Mouse (Mus musculus): ENCODE results near the gene Tssk2. TPM values are rescaled to one million over a fixed set of nuclear protein-coding genes. Genes with fewer than 3 reads are reported as not detected.

The Tssk2 gene
- polyA plus RNA-seq, 1 experiment from 2014 or later, result not detected

DNA sequence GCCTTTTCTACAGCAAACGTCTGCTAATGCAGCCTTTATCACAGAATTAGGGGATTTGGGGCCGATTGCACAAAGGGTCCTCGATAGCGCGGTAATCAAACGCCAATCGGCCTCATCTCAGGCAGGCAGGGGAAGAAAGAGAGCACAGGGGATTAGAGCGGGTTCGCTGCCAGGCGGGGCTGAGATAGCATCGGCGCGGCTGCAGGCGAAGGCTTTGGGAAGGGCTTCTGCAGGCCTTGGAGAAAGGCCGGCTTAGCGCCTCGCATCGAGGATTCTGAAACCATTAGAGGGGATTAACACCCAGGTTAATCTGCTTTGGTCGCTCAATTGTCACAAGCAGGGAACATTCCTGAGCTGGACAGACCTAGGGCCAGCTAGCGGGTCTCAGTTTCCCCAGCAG is 22.1 kb downstream of the Tssk2 start:
- Histone ChIP-seq H3K9ac (replicated peaks; ENCODE audit: low read length) (peak overlapping the region; percentile 49), H3K27ac (replicated peaks; ENCODE audit: low read depth, low read length) (peak overlapping the region; percentile 93), H3K4me2 (ENCODE audit: low read length) (peak overlapping the region; percentile 99), H3K4me3 (replicated peaks; ENCODE audit: low read depth, low read length) (peak overlapping the region; percentile 68; the same call in 1 of the 2 replicates), H3K9me3 (ENCODE audit: control insufficient read depth, low read length) (no peaks in the 10 kb centered on the region), H3K4me1 (ENCODE audit: control insufficient read depth, insufficient read depth, low read length) (peaks cover 25% of the 10 kb centered on the region), H3K36me3 (ENCODE audit: control insufficient read depth, insufficient read depth, low read length) (peaks cover 13% of the 10 kb centered on the region), H3K27me3 (ENCODE audit: control insufficient read depth, insufficient read depth, low read length) (peaks cover 25% of the 10 kb centered on the region)
- DNase-seq, result peak; percentile 66
- 4% methylated on average over 20 of the region's 20 CpGs for WGBS
- no peak for ATAC-seq (ENCODE audit: low FRiP score, low TSS enrichment)

DNA sequence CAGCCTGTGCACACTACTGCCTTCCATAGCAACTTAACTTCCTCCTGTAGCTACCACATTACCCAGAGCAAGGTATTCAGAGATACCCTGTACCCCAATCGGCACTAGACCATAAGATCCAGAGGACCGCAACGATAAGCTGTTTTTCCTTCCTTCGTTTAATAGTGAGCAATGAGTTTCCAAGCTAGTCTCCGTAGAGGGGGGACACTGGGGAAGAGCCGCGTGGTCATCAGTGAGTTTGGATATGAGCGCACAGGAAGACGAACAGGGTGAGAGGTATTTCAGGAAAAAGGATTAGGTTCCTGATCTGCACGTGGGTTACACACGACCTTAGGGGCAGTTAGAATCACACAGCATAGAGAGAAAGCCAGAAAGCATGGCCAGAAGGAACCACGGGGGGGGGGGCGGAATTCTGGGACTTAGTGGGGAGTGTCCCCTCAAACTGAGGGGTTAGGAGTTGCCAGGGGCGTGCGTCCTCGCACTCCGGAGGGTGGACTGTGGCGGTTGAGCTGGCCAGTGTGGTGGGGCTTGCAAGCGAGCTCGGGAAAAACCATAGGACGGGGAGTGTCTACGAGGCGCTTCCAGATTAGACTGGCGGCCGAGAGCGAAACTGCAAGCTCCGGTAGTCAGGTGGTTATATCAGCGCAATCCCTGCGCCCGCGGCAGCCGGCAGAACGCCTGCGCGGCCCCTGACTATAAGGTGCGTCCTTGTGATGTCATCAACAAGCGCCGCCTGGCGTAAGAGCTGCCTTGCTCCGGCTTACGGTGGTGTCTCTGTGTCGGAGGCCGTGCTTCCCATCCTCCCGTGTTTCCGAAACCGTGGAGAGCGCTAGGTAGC is 23.1 kb downstream of the Tssk2 start:
- peak overlapping the region; percentile 68 for H3K4me3 ChIP-seq (replicated peaks; ENCODE audit: low read depth, low read length)
- H3K36me3 ChIP-seq (ENCODE audit: control insufficient read depth, insufficient read depth, low read length), result peaks cover 21% of the 10 kb centered on the region
- H3K27me3 ChIP-seq (ENCODE audit: control insufficient read depth, insufficient read depth, low read length), result peaks cover 15% of the 10 kb centered on the region
- H3K9ac ChIP-seq (replicated peaks; ENCODE audit: low read length), result peak overlapping the region; percentile 77
- H3K27ac ChIP-seq (replicated peaks; ENCODE audit: low read depth, low read length), result peak overlapping the region; percentile 93
- no peaks in the 10 kb centered on the region for H3K9me3 ChIP-seq (ENCODE audit: control insufficient read depth, low read length)
- WGBS, result 1% methylated on average over 47 of the region's 47 CpGs
- peak overlapping the region; percentile 99 for H3K4me2 ChIP-seq (ENCODE audit: low read length)
- DNase-seq, result peak; percentile 99
- peaks cover 25% of the 10 kb centered on the region for H3K4me1 ChIP-seq (ENCODE audit: control insufficient read depth, insufficient read depth, low read length)
- peak; percentile 92 for ATAC-seq (ENCODE audit: low FRiP score, low TSS enrichment)

DNA sequence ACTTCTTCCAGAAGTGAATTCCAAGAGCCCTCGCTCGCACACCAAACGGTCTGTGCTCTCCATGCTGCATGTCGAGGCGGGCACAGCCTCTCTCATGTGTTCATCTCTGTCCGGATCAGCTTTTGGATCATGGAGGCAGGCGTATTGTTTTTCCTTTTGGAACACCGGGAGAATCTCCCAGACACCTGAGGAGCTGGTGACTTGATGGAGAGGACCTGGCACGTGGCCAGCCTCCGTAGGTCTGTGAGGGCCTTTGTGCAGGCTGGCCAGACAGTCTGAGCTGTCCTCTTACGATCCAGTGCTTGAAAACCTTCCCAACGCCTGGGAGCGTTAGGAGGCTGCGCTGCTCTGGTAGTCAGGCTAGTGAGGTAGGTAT is 23.7 kb downstream of the Tssk2 start:
- DNase-seq, result no peak
- Histone ChIP-seq H3K9me3 (ENCODE audit: control insufficient read depth, low read length) (no peaks in the 10 kb centered on the region), H3K9ac (replicated peaks; ENCODE audit: low read length) (peak overlapping the region; percentile 77), H3K4me1 (ENCODE audit: control insufficient read depth, insufficient read depth, low read length) (peaks cover 31% of the 10 kb centered on the region), H3K4me2 (ENCODE audit: low read length) (peak overlapping the region; percentile 99), H3K27ac (replicated peaks; ENCODE audit: low read depth, low read length) (peak overlapping the region; percentile 93), H3K36me3 (ENCODE audit: control insufficient read depth, insufficient read depth, low read length) (peaks cover 21% of the 10 kb centered on the region), H3K27me3 (ENCODE audit: control insufficient read depth, insufficient read depth, low read length) (peaks cover 9% of the 10 kb centered on the region; the same call in 1 of the 2 replicates), H3K4me3 (replicated peaks; ENCODE audit: low read depth, low read length) (peak overlapping the region; percentile 68)
- ATAC-seq (ENCODE audit: low FRiP score, low TSS enrichment), result peak; percentile 15; the same call in 1 of the 2 replicates
- under 1% methylated on average over 14 of the region's 14 CpGs for WGBS

DNA sequence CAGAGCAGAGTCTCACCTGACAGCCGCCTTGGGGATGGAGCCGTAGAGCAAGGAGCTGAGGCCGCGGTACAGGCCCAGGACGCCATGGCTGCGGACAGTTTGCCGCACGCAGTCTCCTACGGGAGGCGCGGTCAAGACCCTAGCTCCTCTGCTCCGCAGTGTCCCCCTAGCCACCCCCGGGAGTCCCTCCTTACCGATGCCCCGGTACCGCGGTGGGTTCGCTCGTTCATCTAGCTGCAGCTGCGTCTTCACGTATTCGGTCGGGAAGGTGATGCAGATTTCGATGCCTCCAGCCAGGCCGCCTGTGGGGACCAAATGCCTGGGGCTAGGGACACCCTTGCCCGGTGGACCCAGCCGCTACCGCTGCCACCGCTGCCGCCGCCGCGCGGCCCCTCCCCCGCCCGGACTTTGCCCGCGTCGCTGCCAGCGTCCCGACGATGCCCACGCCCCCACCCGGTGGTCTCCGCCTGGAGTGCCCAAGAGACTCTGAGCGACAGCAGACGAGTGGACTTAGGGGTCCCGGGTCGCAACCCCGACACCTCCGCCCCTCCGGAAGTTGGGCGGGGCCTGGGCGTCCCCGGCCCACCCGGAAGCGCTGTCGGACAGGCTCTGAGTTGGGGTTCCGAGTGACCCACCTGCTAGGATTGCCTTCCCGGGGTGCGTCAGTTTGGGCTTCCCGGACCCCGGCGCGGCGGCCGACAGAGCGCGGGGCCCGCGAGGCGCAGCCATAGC is 29.1 kb downstream of the Tssk2 start:
- H3K9ac ChIP-seq (replicated peaks; ENCODE audit: low read length), result peak overlapping the region; percentile 85
- under 1% methylated on average over 72 of the region's 72 CpGs for WGBS
- ATAC-seq (ENCODE audit: low FRiP score, low TSS enrichment) (peak; percentile 51), DNase-seq (peak; percentile 71)
- H3K4me3 ChIP-seq (replicated peaks; ENCODE audit: low read depth, low read length), result peak overlapping the region; percentile 81
- H3K27ac ChIP-seq (replicated peaks; ENCODE audit: low read depth, low read length), result peak overlapping the region; percentile 91
- peaks cover 21% of the 10 kb centered on the region for H3K36me3 ChIP-seq (ENCODE audit: control insufficient read depth, insufficient read depth, low read length)
- no peaks in the 10 kb centered on the region for H3K27me3 ChIP-seq (ENCODE audit: control insufficient read depth, insufficient read depth, low read length)
- peaks cover 21% of the 10 kb centered on the region for H3K4me1 ChIP-seq (ENCODE audit: control insufficient read depth, insufficient read depth, low read length)
- H3K9me3 ChIP-seq (ENCODE audit: control insufficient read depth, low read length), result no peaks in the 10 kb centered on the region
- H3K4me2 ChIP-seq (ENCODE audit: low read length), result peak overlapping the region; percentile 88

DNA sequence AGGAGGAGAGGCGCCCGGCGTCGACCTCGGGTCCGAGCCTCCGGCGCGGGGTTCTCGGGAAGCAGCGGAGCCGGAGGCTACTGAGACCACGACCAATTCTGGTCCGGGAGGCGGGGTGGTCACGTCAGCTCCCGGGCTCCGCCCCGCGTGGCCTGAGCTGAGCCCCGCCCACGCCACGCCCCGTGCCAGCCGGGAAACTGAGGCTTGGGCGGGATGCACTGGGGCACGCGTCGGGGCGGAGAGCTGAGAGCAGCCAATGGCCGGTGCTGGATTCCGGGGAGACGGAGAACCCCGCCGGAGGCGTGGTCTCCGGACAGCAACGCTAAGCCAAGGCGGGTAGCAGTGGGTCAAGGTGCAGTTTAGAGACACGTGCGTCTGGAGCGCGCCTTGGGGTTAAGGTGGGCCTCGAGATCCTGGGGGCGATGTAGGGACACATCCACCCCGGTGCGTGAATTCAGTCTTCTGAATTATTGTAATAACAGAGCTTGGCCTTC is 29.7 kb downstream of the Tssk2 start, which contains the start of gene Slc25a1:
Gene Slc25a1, minus strand, starts transcription at position 133 of the 494 bp plus-strand sequence.
- H3K36me3 ChIP-seq (ENCODE audit: control insufficient read depth, insufficient read depth, low read length), result peaks cover 21% of the 10 kb centered on the region
- ATAC-seq (ENCODE audit: low FRiP score, low TSS enrichment), result peak; percentile 80
- H3K27me3 ChIP-seq (ENCODE audit: control insufficient read depth, insufficient read depth, low read length), result no peaks in the 10 kb centered on the region
- WGBS, result under 1% methylated on average over 47 of the region's 47 CpGs
- peak within 1 kb of the TSS; percentile 85 for H3K9ac ChIP-seq (replicated peaks; ENCODE audit: low read length)
- no peaks in the 10 kb centered on the region for H3K9me3 ChIP-seq (ENCODE audit: control insufficient read depth, low read length)
- H3K4me3 ChIP-seq (replicated peaks; ENCODE audit: low read depth, low read length), result peak within 1 kb of the TSS; percentile 81
- peak within 1 kb of the TSS; percentile 88 for H3K4me2 ChIP-seq (ENCODE audit: low read length)
- H3K4me1 ChIP-seq (ENCODE audit: control insufficient read depth, insufficient read depth, low read length), result peaks cover 15% of the 10 kb centered on the region; the same call in 1 of the 2 replicates
- peak; percentile 87 for DNase-seq
- peak within 1 kb of the TSS; percentile 91 for H3K27ac ChIP-seq (replicated peaks; ENCODE audit: low read depth, low read length)

DNA sequence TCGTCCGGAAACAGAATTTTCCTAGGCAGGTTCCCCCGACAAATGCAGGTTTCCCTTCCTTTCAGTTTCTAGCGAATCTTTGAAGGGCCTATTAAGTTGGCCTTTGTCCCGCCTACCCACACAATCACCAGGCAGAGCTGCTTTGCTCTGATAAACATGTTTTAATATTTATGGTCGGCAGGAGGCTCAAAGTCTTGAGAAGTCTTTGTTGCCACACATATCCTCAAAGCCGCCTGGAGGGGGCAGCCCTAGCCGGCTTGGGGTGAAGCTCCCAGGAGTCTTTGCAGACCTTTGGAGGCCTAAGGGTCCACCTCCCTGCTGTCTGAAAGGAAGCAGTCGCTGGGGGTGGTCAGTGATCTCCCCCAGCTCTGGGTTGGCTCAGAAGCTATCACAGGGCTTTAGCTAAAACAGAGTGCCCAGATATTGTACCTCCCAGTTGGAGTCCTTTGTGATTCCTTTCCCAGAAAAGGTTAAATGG is 30.2 kb downstream of the Tssk2 start:
- H3K27ac ChIP-seq (replicated peaks; ENCODE audit: low read depth, low read length), result peak overlapping the region; percentile 91
- H3K27me3 ChIP-seq (ENCODE audit: control insufficient read depth, insufficient read depth, low read length), result no peaks in the 10 kb centered on the region
- peak overlapping the region; percentile 88 for H3K4me2 ChIP-seq (ENCODE audit: low read length)
- WGBS, result under 1% methylated on average over 9 of the region's 9 CpGs
- peak; percentile 62 for ATAC-seq (ENCODE audit: low FRiP score, low TSS enrichment)
- peak overlapping the region; percentile 85 for H3K9ac ChIP-seq (replicated peaks; ENCODE audit: low read length)
- peaks cover 21% of the 10 kb centered on the region for H3K36me3 ChIP-seq (ENCODE audit: control insufficient read depth, insufficient read depth, low read length)
- peak; percentile 89 for DNase-seq
- 0 out of 2 replicates have a peak, but pooled peaks cover 13% of the 10 kb centered on the region for H3K4me1 ChIP-seq (ENCODE audit: control insufficient read depth, insufficient read depth, low read length)
- H3K9me3 ChIP-seq (ENCODE audit: control insufficient read depth, low read length), result no peaks in the 10 kb centered on the region
- H3K4me3 ChIP-seq (replicated peaks; ENCODE audit: low read depth, low read length), result peak overlapping the region; percentile 81

DNA sequence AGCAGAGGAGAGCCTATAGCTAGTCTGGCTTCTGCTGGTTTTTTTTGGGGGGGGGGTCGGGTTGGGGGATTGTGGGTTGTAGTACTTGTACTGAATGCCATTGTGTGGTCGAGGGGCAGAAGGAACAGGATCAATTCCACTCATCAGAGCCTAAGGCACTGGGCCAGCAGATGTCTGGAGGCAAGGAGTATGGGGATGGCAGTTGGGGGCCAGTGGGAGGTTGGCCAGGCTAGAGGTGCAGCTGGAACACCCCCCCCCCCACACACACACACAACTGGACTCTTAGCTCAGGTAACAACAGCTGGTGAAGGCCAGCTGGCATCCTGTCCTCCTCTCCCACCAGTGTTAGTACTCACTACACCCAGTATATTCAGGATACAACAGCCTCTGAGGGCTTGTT is 30.8 kb downstream of the Tssk2 start:
- H3K9ac ChIP-seq (replicated peaks; ENCODE audit: low read length), result no peak overlapping the region
- ATAC-seq (ENCODE audit: low FRiP score, low TSS enrichment) (no peak), DNase-seq (no peak)
- H3K27ac ChIP-seq (replicated peaks; ENCODE audit: low read depth, low read length), result peak overlapping the region; percentile 91
- no peak overlapping the region for H3K4me3 ChIP-seq (replicated peaks; ENCODE audit: low read depth, low read length)
- no peaks in the 10 kb centered on the region for H3K27me3 ChIP-seq (ENCODE audit: control insufficient read depth, insufficient read depth, low read length)
- 0 out of 2 replicates have a peak, but pooled peaks cover 13% of the 10 kb centered on the region for H3K4me1 ChIP-seq (ENCODE audit: control insufficient read depth, insufficient read depth, low read length)
- H3K9me3 ChIP-seq (ENCODE audit: control insufficient read depth, low read length), result no peaks in the 10 kb centered on the region
- peak overlapping the region; percentile 88 for H3K4me2 ChIP-seq (ENCODE audit: low read length)
- H3K36me3 ChIP-seq (ENCODE audit: control insufficient read depth, insufficient read depth, low read length), result peaks cover 21% of the 10 kb centered on the region
- WGBS, result 7% methylated on average over 2 of the region's 2 CpGs

DNA sequence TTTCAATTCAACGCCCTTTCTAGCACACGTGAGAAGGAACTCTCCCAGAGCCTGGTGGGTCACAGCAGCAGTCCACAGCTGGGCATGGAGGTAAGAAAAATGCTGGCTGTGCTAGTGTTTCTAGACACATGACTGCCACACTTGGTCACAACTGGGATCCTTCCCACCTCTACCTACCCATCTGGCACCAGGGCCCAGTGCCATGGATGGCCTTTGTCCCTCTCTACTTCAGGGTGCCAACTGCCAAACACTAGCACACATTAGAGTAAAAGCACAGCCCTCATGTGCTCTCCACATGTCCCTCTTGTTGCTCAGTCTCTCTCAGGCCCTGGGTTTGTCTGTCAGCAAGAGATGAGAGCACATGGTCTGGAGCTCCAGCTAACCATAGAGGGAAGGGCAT is 31.2 kb downstream of the Tssk2 start:
- Histone ChIP-seq H3K9ac (replicated peaks; ENCODE audit: low read length) (no peak overlapping the region), H3K4me3 (replicated peaks; ENCODE audit: low read depth, low read length) (no peak overlapping the region), H3K27me3 (ENCODE audit: control insufficient read depth, insufficient read depth, low read length) (no peaks in the 10 kb centered on the region), H3K4me1 (ENCODE audit: control insufficient read depth, insufficient read depth, low read length) (0 out of 2 replicates have a peak, but pooled peaks cover 13% of the 10 kb centered on the region), H3K4me2 (ENCODE audit: low read length) (no peak overlapping the region), H3K9me3 (ENCODE audit: control insufficient read depth, low read length) (no peaks in the 10 kb centered on the region), H3K36me3 (ENCODE audit: control insufficient read depth, insufficient read depth, low read length) (peaks cover 17% of the 10 kb centered on the region), H3K27ac (replicated peaks; ENCODE audit: low read depth, low read length) (no peak overlapping the region)
- ATAC-seq (ENCODE audit: low FRiP score, low TSS enrichment) (no peak), DNase-seq (no peak)
- WGBS, result 64% methylated on average over 2 of the region's 2 CpGs
